Mouse (Mus musculus) adrenal gland, postnatal 36 days (tissue): ENCODE data around the gene Gm20388. TPM values are rescaled to one million over a fixed set of nuclear protein-coding genes. Genes with fewer than 3 reads are reported as not detected.

Experiments
- DNase-seq, 2 experiments: peaks; one replicate each; pipeline ENCODE4 v3.0.0; 2021; ENCODE audit warnings: mixed read lengths in 1 of 2
- total RNA-seq, 2 experiments: library from RNA; stranded (reverse); gene quantifications; 2 replicates each; pipeline ENCODE4 v1.2.3; 2021

Gene Gm20388
- total RNA-seq, 2 experiments from 2014 or later: 2.4 to 7.4 TPM

DNA sequence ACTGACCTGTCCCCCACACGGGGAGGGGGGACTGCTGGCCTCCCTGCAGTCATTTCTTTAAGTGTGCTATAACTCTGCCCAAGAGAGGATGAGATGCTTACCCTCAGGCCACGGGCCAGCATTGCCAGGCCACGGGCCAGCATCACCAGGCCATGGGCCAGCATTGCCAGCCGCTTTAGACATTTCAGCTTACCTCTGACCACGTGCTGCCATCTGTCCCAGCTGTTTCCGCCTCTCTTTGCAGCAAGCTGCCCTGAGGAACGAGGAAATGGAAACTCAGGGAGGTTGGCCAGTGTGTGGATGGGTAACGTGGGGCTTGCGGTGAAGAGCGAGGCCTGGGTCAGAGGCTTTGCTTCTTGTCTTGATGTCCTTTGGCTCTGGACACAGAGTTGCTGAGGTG lies 770.5 kb downstream of the Gm20388 start:
- no peak for DNase-seq

DNA sequence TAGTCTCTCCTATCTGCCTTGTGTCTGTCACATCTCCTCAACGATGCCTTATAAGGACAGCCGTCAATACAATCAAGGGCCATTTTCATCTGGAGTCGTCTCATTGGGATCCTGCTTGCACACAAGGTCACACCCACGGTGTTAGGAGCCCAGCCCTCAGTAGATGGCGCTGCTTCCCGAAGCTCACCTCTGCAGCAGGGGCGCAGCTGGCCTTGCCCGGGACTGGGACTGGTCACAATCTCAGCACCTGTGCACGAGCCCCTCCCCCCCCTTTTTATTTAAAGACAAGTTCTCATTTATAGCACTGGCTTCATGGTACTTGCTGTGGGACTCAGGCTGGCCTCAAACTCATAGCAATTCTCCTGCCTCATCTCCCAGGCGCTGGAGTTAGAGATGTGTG lies 773.0 kb downstream of the Gm20388 start:
- peak; percentile 88 to 90 for DNase-seq

DNA sequence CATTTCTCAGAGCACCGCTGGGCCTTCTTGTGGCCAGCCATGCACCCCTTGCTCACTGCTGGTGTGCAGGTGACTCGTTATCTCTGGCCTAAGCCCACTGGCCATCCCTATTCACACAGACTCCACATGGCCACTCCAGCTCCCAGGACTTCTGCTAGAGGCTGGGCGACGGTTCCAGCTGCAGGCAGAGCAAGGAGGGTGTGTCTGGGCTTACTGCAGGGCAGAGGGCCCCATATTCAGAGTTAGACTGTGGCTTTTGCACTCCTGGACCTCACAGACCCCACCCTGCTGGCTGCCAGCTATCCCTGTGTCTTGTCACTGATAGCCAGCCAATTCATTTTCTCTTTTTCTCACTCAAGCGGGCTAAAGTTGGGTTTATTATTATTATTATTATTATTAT lies 773.4 kb downstream of the Gm20388 start:
- no peak for DNase-seq

DNA sequence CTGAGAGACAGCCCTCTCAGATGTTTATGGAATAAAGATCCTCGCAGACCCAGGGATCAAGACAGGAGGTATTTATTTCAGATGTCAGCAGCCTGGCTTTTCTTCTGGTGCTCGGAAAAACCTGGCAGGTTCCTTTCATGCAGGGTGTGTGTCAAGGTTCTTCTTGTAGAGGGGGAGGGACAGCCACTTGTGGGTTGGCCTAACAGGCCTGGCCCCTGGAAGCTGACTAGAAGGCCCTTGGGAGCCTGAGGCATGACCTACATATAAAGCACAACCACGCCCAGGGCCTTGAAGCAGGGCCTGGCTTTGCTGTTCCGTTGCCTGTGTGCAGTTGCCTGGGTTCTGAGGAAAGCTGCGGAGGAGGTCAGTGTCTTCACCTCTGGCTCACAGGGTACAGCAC lies 774.5 kb downstream of the Gm20388 start:
- peak; percentile 82 to 87 for DNase-seq

DNA sequence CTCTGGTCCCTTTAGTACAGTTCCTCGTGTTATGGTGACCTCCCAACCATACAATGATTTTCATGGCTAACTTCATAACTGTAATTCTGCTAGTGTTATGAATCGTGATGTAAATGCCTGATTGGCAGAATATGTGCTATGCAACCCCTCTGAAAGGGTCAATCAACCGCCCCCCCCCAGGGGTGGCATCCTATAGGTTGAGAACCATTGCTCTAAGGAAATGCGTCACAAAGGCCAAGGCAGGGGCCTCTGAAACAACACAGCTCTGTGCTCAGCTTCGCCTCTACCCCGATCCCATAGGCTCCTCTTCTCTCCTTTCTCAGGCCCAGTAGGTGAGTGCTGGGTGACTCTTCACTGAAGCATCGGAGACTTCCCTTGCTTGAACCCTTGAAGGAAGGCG lies 775.0 kb downstream of the Gm20388 start:
- DNase-seq: no peak

DNA sequence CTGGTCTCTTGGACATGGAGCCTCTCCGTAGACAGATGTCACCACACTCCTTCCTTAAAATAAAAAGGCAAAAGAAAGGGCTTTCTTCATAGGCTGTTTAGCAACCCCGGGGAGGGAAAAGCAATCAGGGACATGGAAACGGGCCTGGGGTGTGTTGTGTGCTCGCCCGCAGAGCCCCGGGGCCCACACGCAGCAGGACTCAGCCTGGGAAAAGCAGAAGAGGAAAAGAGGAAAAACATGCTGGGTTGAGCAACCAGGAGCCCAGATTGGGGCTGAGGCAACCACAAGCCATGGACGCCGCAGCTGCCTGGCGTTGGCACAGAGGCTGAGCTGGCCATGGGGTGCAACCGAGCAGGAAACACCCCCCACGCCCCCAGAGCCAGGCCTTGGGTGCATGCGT lies 775.4 kb downstream of the Gm20388 start:
- DNase-seq: peak; percentile 39 to 68

DNA sequence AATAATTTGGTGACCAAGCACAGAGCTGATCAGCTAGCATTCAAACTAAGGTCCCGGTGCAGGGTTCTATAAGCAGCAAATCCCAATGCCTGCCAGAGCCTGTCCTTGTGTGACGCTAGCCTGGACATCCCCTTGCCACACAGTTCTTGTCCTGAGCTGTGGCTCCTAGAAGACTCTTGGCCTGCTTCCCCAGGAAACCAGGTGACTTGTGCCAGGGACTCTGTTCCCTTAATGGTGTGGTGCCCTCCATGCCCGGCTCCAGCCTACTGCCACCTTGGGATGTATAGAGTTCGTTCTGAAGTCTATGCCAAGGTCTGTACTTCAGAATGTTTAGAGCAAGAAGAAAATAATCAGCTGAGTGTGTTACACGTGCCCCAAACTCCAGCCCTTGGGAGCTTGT lies 775.9 kb downstream of the Gm20388 start:
- DNase-seq: no peak

DNA sequence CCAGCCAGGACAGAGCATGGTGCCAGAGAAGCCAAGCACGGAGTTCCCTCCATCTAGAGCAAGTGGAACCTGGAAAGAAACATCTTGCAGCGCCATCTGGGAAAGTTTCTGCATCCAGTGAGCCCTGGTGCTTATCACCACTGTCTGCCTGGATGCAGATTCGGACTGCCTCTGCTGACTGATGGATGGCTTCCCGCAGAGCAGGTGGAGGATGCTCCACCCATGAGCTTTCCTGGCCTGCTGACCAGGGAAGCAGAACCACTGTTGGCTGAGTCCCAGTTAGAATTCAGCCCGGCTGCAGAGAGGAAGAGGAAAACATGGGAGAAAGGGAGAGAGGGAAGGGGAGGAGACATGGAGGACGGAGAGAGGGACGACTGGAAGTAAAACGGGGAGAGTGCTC lies 777.1 kb downstream of the Gm20388 start:
- peak in 1 of 2 experiments; percentile 51 for DNase-seq

DNA sequence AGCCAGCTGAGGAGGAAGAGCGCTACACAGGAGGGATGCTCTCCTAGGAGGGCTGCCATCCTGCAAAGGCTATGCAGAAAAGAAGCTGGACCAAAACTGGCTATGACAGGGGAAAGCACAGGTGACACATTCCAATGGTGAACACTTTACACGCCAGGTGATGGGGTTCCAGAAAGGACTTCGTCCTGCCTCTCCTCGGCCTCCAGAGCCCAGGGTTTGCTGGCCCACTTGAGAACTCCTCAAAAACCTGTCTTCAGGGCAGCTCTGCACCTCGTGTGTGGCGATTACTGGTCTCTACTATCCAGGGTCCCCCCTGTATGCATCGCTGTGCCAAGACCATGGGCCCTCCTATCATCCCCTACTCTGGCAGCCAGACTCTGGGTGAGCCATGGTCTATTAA lies 777.9 kb downstream of the Gm20388 start:
- DNase-seq: no peak

DNA sequence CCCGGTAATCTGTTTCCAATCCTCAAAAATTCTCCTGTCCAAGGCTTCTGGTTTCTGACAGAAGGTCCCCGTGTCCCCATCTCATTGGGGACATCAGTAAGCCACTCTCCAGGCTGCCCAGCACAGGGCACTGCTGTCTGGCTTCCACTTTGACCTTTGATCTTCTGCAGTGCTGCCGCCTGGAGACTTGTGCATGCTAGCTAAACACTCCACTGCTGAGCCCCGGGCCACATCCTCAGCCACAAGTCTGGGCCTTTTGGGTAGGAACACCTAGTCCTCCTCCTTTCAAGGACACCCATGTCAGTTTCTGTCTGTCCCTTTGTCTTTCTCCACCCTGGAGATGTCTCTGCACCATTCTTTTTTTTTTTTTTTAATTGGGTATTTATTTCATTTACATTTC lies 782.3 kb downstream of the Gm20388 start:
- DNase-seq: no peak

DNA sequence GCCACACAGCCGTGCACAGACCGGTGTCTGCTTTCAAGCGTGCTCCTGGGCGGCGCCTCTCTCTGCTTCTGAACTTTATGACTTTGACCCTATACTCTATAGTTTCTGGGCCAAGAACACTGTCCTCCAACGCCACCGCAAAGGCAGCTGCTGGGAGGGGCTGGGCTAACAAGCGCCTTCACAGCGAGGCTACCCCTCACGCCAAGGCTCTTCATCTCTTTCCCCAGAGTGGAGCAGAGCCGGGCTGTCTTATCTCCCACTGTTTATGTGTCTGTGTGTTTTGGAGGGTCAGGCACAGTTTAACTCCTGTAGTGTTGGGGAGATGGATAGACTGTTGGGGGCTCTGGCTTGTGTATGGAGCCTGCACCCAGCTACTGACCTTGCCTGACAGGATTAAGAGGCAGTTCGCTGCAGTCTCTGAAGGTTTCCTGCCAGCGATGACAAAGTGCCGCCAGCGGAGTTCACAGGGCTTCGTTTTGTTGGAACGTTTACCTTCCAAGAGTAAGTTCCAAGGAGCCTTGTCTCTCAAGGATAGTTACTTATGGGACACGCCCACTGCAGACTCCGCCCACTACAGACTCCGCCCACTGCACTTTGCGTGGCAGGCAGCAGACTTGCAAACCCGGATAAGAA lies 783.3 kb downstream of the Gm20388 start:
- DNase-seq: peak; percentile 50 to 58

DNA sequence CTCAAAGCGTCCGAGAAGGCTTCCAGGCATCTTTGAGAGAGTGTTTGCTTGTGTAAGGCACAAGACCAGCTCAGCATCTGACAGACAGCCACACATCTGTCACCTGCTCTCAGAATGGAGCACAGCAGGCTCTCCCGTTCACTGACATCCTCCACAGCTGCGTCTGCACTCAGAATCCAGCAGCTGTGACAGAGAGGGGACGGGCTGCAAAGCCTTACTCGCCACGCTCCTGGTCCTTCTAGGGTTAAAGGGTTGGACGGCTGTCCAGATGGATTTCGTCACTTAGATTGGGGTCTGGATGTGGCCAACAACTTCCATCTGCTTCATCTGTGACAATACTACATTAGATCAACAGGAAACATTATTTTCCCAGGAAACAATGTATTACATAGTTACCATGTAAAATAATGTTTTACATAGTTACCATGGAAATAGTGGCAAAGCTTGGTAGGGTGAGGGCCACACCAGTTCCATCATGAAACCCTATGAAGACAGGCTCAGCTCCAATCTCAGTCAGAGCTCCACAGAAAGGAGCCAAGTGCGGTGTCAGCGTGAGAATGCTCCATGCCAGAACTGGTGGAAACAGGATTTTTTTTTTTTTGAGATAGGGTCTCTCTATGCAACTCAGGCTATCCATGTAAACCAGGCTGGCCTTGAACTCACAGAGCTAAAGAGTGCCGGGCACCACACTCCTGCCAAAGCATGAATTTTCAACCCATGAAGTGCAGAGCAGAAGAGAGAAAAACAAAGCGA lies 785.9 kb downstream of the Gm20388 start:
- DNase-seq: no peak

DNA sequence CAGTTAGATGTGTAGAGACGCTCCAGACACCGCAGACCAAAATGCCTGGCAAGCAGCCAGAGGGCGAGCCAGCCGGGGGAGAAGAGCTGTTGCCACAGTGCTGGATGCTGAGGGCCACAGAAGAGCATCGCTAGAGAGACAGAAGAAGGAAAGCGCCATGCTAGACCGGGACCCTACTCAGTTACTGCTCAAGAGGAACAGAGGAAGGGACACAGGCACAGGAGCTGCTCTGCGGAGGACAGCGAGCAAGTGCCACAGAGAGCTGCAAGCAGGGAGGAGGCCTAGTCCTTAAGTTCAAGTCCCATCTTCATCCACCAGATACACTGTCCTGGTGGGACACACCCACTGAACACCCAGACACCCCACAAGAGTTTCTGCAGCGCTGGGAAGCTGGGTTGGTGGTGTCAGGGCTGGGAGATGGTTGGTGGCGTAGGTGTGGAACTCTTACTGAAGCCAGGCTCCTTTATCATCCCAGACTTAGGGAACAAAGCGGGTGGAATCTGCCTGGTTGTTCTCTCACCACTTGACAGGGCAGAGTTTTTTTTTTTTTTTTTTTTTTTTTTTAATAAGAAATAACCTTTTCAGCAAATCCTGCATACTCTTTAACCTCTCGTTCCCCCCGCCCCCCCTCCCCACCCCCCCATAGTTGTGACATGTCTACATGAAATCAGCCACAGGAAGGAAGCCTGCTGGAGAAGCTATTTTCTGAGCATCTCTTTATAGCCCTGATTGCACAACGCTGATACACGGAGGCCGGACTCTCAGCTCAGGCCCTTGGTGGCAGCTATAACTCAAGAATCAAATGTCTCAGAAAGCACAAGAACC lies 786.7 kb downstream of the Gm20388 start:
- peak; percentile 65 to 70 for DNase-seq

DNA sequence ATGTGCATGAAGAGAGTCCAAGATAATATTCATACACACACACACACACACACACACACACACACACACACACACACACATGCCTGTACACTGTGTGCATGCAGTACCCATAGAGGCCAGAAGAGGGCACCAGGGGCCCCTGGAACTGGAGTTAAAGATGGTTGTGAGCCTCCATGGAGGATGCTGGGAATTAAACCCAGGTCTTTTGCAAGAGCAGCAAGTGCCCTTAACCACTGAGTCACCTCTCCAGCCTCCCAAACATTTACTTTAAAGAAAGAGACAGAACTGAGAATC lies 787.3 kb downstream of the Gm20388 start:
- DNase-seq: no peak

DNA sequence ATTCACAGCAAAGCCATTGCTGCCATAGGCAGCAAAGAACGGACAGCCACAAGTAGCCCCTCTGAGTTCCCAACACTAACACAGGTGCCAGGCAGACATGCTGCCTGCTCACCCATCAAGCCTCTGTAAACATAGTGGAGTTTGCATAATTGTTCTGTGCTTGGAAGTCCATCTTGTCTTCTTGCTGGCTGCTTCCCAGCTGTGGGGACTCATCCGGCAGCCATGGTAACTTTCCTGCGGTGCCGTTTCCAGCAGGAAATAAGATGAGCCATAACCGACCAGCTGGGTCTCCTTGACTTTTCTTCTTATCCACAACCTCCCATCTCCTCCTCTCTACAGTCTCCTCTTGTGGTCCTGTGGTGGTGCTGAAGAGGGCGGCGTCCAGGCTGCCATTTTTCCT lies 787.8 kb downstream of the Gm20388 start:
- no peak for DNase-seq

DNA sequence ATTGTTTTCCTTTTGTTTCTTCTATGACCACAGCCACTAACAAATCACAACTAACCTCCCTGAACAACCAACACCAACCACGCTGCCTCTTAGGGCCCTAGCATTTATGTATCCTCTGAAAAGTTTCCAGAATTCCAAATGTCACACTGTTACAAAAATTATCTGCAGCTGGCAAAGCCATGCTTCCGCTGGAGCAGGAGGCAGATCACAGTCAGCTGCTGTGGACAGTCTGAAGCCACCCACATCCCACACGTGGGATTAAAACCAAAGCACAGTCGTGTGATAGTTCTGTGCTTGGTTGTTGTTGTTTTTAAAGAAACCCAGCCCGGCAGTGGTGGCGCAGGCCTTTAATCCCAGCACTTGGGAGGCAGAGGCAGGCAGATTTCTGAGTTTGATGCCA lies 788.4 kb downstream of the Gm20388 start:
- no peak for DNase-seq

DNA sequence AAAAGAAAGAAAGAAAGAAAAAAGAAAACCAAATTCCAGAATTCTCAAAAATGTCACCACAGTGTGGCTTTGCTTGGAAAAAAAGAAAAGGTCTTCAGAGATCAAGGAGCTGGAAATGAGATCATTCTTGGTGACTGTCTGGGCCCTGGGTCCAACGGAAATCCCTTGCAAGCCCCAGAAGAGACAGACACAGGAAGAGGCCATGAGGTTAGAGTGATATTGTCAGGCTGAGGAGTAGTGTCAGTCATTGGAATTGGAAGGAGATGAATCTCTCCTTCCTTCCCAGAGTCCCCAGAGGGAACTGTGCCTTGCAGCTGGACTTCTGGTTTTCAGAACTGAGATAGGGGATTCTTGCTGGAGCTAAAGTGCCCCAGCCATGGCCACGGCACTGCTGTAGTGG lies 788.9 kb downstream of the Gm20388 start:
- no peak for DNase-seq

DNA sequence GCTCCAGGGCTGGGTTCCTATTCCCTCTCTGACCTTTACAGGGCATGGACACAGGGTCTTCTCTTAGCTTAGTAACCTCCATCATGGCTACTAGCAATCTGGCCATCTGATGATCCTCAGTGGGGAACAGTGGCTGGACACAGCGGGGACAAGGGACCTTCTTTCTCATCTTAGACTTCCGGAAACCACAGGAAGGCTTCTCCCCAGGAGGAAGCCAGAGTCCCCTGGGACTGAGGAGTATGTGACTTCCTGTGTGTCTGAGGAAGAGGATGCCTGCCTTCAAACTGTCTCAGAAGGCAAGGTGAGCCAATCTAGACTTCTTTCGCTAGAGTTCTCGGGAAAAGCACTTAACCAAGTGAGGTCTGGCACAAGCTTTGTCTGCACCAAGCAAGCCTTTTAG lies 789.4 kb downstream of the Gm20388 start:
- DNase-seq: no peak

DNA sequence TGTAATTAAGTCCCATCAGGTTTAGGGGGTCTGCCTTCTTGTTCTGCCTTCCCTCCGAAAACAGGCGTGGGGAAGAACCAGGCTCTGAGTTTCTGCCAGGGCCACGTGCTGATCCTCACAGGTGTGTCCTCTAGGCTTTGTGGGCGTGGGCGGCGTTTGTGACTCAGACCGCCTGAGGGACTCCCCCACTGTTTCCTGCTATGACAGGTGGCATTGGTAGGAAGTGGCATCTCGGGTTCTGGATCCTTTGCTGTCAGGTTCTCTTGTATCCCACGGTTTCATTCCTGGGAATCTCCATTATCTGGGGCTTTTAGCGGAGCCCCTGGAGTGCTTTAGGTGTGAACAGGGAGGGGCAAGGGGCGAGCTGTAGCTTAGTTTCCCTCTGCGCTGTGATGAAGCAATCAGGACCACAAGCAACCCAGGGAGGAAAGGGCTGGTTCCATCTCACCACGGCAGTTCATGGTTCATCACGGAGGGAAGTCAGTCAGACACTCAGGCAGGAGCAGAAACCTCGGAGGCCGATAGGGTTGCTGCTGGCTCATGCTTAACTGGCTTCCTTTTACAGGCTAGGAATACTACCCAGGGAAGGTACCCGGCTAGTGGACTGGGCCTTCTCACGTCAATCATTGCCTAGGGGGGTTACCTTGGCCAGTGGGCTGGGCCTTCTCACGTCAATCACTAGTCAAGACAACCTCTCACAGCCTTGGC lies 791.3 kb downstream of the Gm20388 start:
- DNase-seq: no peak

DNA sequence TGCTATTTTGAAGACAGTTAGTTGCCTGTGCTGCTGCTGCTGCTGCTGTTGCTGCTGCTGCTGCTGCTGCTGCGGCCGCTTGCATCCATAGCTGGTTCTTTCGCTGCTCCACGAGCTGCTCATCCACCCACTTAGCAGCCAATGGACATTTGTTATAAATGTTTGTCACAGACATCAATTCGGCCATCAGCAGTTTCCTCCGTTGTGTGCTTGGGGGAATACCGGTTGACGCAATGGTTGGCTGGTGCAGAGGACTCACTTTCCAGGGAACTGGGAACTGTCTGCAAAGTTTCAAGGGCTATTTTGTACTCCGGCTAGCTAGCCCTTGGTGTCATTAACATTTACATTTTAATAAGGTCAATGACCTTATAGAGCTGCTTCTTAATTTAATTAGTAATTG lies 793.6 kb downstream of the Gm20388 start:
- DNase-seq: no peak

DNA sequence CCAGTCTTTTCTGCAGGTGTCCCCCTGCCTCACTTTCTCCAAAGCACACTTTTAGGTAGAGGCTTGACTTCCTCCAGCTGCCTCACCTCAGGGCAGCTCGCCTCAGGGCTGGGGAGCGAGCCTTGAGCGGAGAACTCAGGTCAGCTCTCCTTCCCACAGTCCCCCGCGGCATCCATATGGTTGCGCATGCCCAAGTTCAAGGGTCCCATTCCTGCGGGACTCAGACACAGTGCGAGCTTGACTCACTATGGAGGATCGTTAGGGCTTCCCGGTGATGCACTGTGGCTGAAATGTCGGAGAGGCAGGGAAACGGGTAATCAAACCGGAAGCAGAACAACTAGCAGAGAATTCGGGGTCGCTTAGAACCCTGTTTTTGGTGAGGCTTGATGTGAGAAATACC lies 794.5 kb downstream of the Gm20388 start:
- DNase-seq: no peak

DNA sequence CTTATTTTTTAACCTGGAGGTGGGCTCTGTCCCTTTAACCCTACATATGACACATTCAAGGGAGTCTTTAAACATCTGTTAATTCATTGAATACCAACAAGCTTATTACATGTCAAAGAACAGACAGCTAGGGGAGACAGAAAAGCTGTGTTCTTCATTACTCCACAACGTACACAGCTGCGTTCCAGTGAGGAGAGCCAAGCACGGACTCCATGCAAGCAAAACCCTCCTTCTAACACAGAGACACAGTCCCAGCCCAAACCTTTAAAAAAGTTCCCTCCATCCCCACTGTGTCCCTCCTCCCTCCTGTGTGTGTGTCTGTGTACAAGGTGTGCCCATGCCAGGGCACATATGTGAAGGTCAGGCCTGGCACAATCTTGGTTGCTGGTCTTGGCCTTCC lies 795.6 kb downstream of the Gm20388 start:
- DNase-seq: no peak

DNA sequence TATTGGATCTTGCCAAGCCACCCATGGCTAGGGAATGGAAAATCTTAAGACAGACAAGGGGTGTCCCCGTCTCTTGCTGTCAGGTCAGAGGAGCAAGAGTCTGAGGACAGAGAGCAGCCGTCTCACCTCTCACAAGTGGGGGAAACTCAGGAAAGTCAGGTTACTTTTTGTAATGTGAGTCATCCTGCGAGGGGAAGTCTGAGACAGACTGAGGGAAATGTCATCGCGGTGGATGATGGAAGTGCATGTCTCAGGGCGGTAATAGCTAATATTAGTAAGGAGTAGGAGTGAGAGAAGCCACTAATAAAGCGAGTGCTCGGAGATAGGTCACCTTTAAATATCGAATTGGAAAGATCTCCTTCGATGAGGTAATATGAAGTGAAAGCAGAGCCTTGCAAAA lies 798.5 kb downstream of the Gm20388 start:
- no peak for DNase-seq
